Mouse (Mus musculus) liver, embryonic 16.5 days (tissue): ENCODE results near the gene Slc19a3. TPM values are rescaled to one million over a fixed set of nuclear protein-coding genes. Genes with fewer than 3 reads are reported as not detected.

Experiments
- ATAC-seq: fragments of 200-750 bp; cut with Nextera tagmentation; 2 replicates; pipeline ENCODE4 v1.8.0; 2017; ENCODE audit warnings: low read depth, mild to moderate bottlenecking, moderate number of reproducible peaks, moderate library complexity
- H3K27ac ChIP-seq: fragments of 300-500 bp; sonication (generic); 2 replicates; pipeline ENCODE4 v1.5.1; 2014; ENCODE audit warnings: mild to moderate bottlenecking, low read length
- H3K27me3 ChIP-seq: fragments of 300-500 bp; sonication (generic); 2 replicates; pipeline ENCODE4 v1.6.1; 2014; ENCODE audit warnings: low read depth, low read length, mixed read lengths; ENCODE audit not compliant: control insufficient read depth, insufficient read depth
- H3K36me3 ChIP-seq: fragments of 300-500 bp; sonication (generic); 2 replicates; pipeline ENCODE4 v1.6.1; 2014; ENCODE audit warnings: mild to moderate bottlenecking; ENCODE audit not compliant: control insufficient read depth, insufficient read depth
- H3K4me1 ChIP-seq: fragments of 300-500 bp; sonication (generic); 2 replicates; pipeline ENCODE4 v1.6.1; 2014; ENCODE audit warnings: low read depth, low read length, mixed read lengths; ENCODE audit not compliant: control insufficient read depth
- H3K4me2 ChIP-seq: fragments of 300-500 bp; sonication (generic); 2 replicates; pipeline ENCODE4 v1.6.1; 2014; ENCODE audit warnings: low read depth, low read length, mixed read lengths
- H3K4me3 ChIP-seq: fragments of 300-500 bp; sonication (generic); 2 replicates; pipeline ENCODE4 v1.5.1; 2014; ENCODE audit warnings: low read depth, mild to moderate bottlenecking, low read length
- H3K9ac ChIP-seq: fragments of 300-500 bp; sonication (generic); 2 replicates; pipeline ENCODE4 v1.6.1; 2014; ENCODE audit warnings: low read depth, low read length
- H3K9me3 ChIP-seq: fragments of 300-500 bp; sonication (generic); replicated peaks from 2 replicates; pipeline ENCODE4 v1.6.1; 2016; ENCODE audit warnings: low read length; ENCODE audit not compliant: control insufficient read depth
- WGBS: fragments of 180-500 bp; shearing (Covaris S2); extraction: QIAGEN DNeasy Blood & Tissue Kit; methylation state at CpG from one replicate; pipeline ENCODE4 v1.1.7; 2014; ENCODE audit not compliant: insufficient replicate concordance; 5-methylcytosine and 5-hydroxymethylcytosine counted together
- polyA plus RNA-seq: library from polyadenylated mRNA; unstranded; fragments of >200 nt; fragmentation: Nextera tagmentation; extraction: Ambion mirVana; gene quantifications from 2 replicates; pipeline ENCODE4 v1.2.1, GENCODE M21; 2015

The Slc19a3 gene
- polyA plus RNA-seq, 1 experiment from 2014 or later = 0.08 TPM

- ATAC-seq = no peak
- H3K9ac ChIP-seq = no peak overlapping the region
- no peaks in the 10 kb centered on the region for H3K4me1 ChIP-seq
- H3K27me3 ChIP-seq = no peaks in the 10 kb centered on the region
- WGBS = 37% methylated on average over 3 of the region's 3 CpGs
- H3K4me2 ChIP-seq = no peak overlapping the region
- H3K27ac ChIP-seq = no peak overlapping the region
- no peaks in the 10 kb centered on the region for H3K9me3 ChIP-seq
- H3K4me3 ChIP-seq = no peak overlapping the region
- H3K36me3 ChIP-seq = no peaks in the 10 kb centered on the region
These were observed 71.8 kb downstream of the Slc19a3 start for GRCm38 (mm10) chr1:82966413-82966812.

Other genes starting within 250 kb of the Slc19a3 start
- 39.0 and 44.7 TPM in 2 replicates for gene Agfg1, start 199.0 kb downstream of the Slc19a3 start, polyA plus RNA-seq
- gene A030005L19Rik, start 125.1 kb downstream of the Slc19a3 start, polyA plus RNA-seq = 0.11 TPM in 1 of 2 replicates, not detected in the other
- gene A030014E15Rik, start 113.5 kb downstream of the Slc19a3 start, polyA plus RNA-seq = not detected in 2 replicates
- not detected in 2 replicates for gene Gm6217, start 107.0 kb downstream of the Slc19a3 start, polyA plus RNA-seq
- gene A030003K21Rik, start 95.1 kb downstream of the Slc19a3 start, polyA plus RNA-seq = not detected in 2 replicates
- gene Gm7544, start 82.4 kb downstream of the Slc19a3 start, polyA plus RNA-seq = not detected in 2 replicates
- gene Gm47955, start 78.2 kb downstream of the Slc19a3 start, polyA plus RNA-seq = not detected in 2 replicates
- gene Gm47959, start 37.9 kb downstream of the Slc19a3 start, polyA plus RNA-seq = not detected in 2 replicates
- gene Krtap28-10, start 4.0 kb upstream of the Slc19a3 start, polyA plus RNA-seq = not detected in 2 replicates
- gene Gm47969, start 6.5 kb upstream of the Slc19a3 start, polyA plus RNA-seq = not detected in 2 replicates
- not detected in 2 replicates for gene A030005K14Rik, start 20.9 kb upstream of the Slc19a3 start, polyA plus RNA-seq
- not detected in 2 replicates for gene Krtap28-13, start 22.5 kb upstream of the Slc19a3 start, polyA plus RNA-seq
- gene Ccl20, start 78.3 kb upstream of the Slc19a3 start, polyA plus RNA-seq = not detected in 2 replicates
- gene Daw1, start 121.3 kb upstream of the Slc19a3 start, polyA plus RNA-seq = not detected in 2 replicates